Mouse (Mus musculus) stomach, postnatal 0 days (tissue): Measurements from ENCODE around the gene Snrnp48.
A peak's percentile ranks its signal among the peaks of the same experiment; 100 is the strongest.

Experiments used
- CTCF ChIP-seq: IDR thresholded peaks from 2 replicates; pipeline ENCODE4 v1.5.1; 2016; ENCODE audit warnings: antibody characterized with exemption, low read depth, mild to moderate bottlenecking, moderate library complexity
- EP300 ChIP-seq: optimal IDR thresholded peaks from 2 replicates; pipeline ENCODE3; 2016; ENCODE audit warnings: antibody characterized with exemption

- TF ChIP-seq CTCF (peak; percentile 47), EP300 (no peak)
These were observed 42.7 kb upstream of the Snrnp48 start for GRCm38 (mm10) chr13:38162002-38162401.
